Mouse (Mus musculus) R1 (cell line): ENCODE measurements around the gene Zyg11b.
A peak's percentile ranks its signal among the peaks of the same experiment; 100 is the strongest.

Experiments
- DNase-seq: peaks from one replicate; pipeline ENCODE4 v3.0.0-alpha.2; 2018; ENCODE audit warnings: low read depth, low spot score

Gene Zyg11b

GRCm38 (mm10) chr4:108300670-108301373 is at the start of gene Zyg11b:
Zyg11b (minus strand) TSS chr4:108301096.
- peak; percentile 92 for DNase-seq

- DNase-seq, result peak; percentile 84
Observed at GRCm38 (mm10) chr4:108349836-108350547, 49.1 kb upstream of the Zyg11b start.

- no peak for DNase-seq
Observed at GRCm38 (mm10) chr4:108349064-108349463, 48.2 kb upstream of the Zyg11b start.

- DNase-seq, result peak; percentile 51
Observed at GRCm38 (mm10) chr4:108348256-108348875, 47.5 kb upstream of the Zyg11b start.

GRCm38 (mm10) chr4:108347111-108347510 is 46.2 kb upstream of the Zyg11b start:
- DNase-seq, result no peak

GRCm38 (mm10) chr4:108345826-108346225 is 44.9 kb upstream of the Zyg11b start:
- DNase-seq, result no peak

- DNase-seq, result no peak
Observed at GRCm38 (mm10) chr4:108344631-108345083, 43.8 kb upstream of the Zyg11b start.

GRCm38 (mm10) chr4:108339277-108339690 is 38.4 kb upstream of the Zyg11b start:
- peak; percentile 89 for DNase-seq

GRCm38 (mm10) chr4:108338811-108339210 is 37.9 kb upstream of the Zyg11b start:
- DNase-seq, result peak; percentile 63

- peak; percentile 73 for DNase-seq
Observed at GRCm38 (mm10) chr4:108338321-108338733, 37.4 kb upstream of the Zyg11b start.

GRCm38 (mm10) chr4:108337817-108338216 is 36.9 kb upstream of the Zyg11b start:
- peak; percentile 96 for DNase-seq

GRCm38 (mm10) chr4:108336765-108337164 is 35.9 kb upstream of the Zyg11b start:
- DNase-seq, result no peak

- DNase-seq, result peak; percentile 88
Observed at GRCm38 (mm10) chr4:108335413-108335812, 34.5 kb upstream of the Zyg11b start.

GRCm38 (mm10) chr4:108332041-108332440 is 31.1 kb upstream of the Zyg11b start:
- DNase-seq, result no peak

- no peak for DNase-seq
Observed at GRCm38 (mm10) chr4:108329840-108330239, 28.9 kb upstream of the Zyg11b start.

GRCm38 (mm10) chr4:108327730-108328484 is 27.0 kb upstream of the Zyg11b start, which contains the start of gene Coa7:
Coa7 (plus strand) TSS chr4:108328140.
- peak; percentile 97 for DNase-seq

- DNase-seq, result peak; percentile 84
Observed at GRCm38 (mm10) chr4:108327071-108327579, 26.2 kb upstream of the Zyg11b start.

- DNase-seq, result no peak
Observed at GRCm38 (mm10) chr4:108323588-108323987, 22.7 kb upstream of the Zyg11b start.

- DNase-seq, result no peak
Observed at GRCm38 (mm10) chr4:108320627-108321380, 19.9 kb upstream of the Zyg11b start.

- peak; percentile 86 for DNase-seq
Observed at GRCm38 (mm10) chr4:108319747-108320146, 18.9 kb upstream of the Zyg11b start.
